Mouse (Mus musculus): ENCODE data around the gene Mfsd4a. TPM values are rescaled to one million over a fixed set of nuclear protein-coding genes. Genes with fewer than 3 reads are reported as not detected.

Gene Mfsd4a
- polyA plus RNA-seq, 1 experiment from 2014 or later, result 16.7 TPM

- 71% methylated on average over 2 of the region's 2 CpGs for WGBS
- no peak overlapping the region for H3K27ac ChIP-seq (replicated peaks)
These were observed 84.1 kb downstream of the Mfsd4a start for GRCm38 (mm10) chr1:131983806-131984205.

GRCm38 (mm10) chr1:131982907-131983306, 85.0 kb downstream of the Mfsd4a start:
- Histone ChIP-seq H3K9ac (ENCODE audit: low read length) (no peak overlapping the region), H3K4me1 (replicated peaks; ENCODE audit: control insufficient read depth, insufficient read depth) (no peaks in the 10 kb centered on the region), H3K36me3 (ENCODE audit: control insufficient read depth, insufficient read depth, low read length) (no peaks in the 10 kb centered on the region), H3K9me3 (ENCODE audit: control insufficient read depth, low read length) (no peaks in the 10 kb centered on the region), H3K4me2 (replicated peaks; ENCODE audit: low read depth) (no peak overlapping the region), H3K27ac (replicated peaks) (no peak overlapping the region), H3K4me3 (ENCODE audit: low read depth, low read length) (no peak overlapping the region), H3K27me3 (ENCODE audit: control insufficient read depth, insufficient read depth, low read length) (no peaks in the 10 kb centered on the region)
- TF ChIP-seq EP300 (optimal IDR thresholded peaks at IDR 0.05) (no peak), CTCF (IDR thresholded peaks at IDR 0.05; ENCODE audit: low read depth) (peak; percentile 98)
- WGBS, result 7% methylated on average over 5 of the region's 5 CpGs
- DNase-seq (ENCODE audit: low spot score), result peak; percentile 85
- peak; percentile 25 for ATAC-seq (ENCODE audit: low FRiP score, low TSS enrichment)

More at GRCm38 (mm10) chr1:131983806-131984205, 84.1 kb downstream of the Mfsd4a start:
- ATAC-seq (ENCODE audit: low FRiP score, low TSS enrichment) (no peak), DNase-seq (ENCODE audit: low spot score) (no peak)
- no peak for TF ChIP-seq EP300 (optimal IDR thresholded peaks at IDR 0.05)
- no peak for TF ChIP-seq CTCF (IDR thresholded peaks at IDR 0.05; ENCODE audit: low read depth)
- Histone ChIP-seq H3K4me2 (replicated peaks; ENCODE audit: low read depth) (no peak overlapping the region), H3K9me3 (ENCODE audit: control insufficient read depth, low read length) (no peaks in the 10 kb centered on the region), H3K4me1 (replicated peaks; ENCODE audit: control insufficient read depth, insufficient read depth) (no peaks in the 10 kb centered on the region), H3K4me3 (ENCODE audit: low read depth, low read length) (no peak overlapping the region), H3K36me3 (ENCODE audit: control insufficient read depth, insufficient read depth, low read length) (no peaks in the 10 kb centered on the region), H3K27me3 (ENCODE audit: control insufficient read depth, insufficient read depth, low read length) (no peaks in the 10 kb centered on the region), H3K9ac (ENCODE audit: low read length) (no peak overlapping the region)

GRCm38 (mm10) chr1:131981378-131982013, 86.4 kb downstream of the Mfsd4a start:
- Histone ChIP-seq H3K4me1 (replicated peaks; ENCODE audit: control insufficient read depth, insufficient read depth) (no peaks in the 10 kb centered on the region), H3K27ac (replicated peaks) (no peak overlapping the region), H3K27me3 (ENCODE audit: control insufficient read depth, insufficient read depth, low read length) (no peaks in the 10 kb centered on the region), H3K4me2 (replicated peaks; ENCODE audit: low read depth) (no peak overlapping the region), H3K9ac (ENCODE audit: low read length) (no peak overlapping the region), H3K4me3 (ENCODE audit: low read depth, low read length) (no peak overlapping the region), H3K9me3 (ENCODE audit: control insufficient read depth, low read length) (no peaks in the 10 kb centered on the region), H3K36me3 (ENCODE audit: control insufficient read depth, insufficient read depth, low read length) (no peaks in the 10 kb centered on the region)
- 50% methylated on average over 12 of the region's 12 CpGs for WGBS
- peak; percentile 83 for DNase-seq (ENCODE audit: low spot score)
- ATAC-seq (ENCODE audit: low FRiP score, low TSS enrichment), result peak; percentile 51
- TF ChIP-seq EP300 (optimal IDR thresholded peaks at IDR 0.05) (no peak), CTCF (IDR thresholded peaks at IDR 0.05; ENCODE audit: low read depth) (peak; percentile 94)

- no peaks in the 10 kb centered on the region for H3K4me1 ChIP-seq (replicated peaks; ENCODE audit: control insufficient read depth, insufficient read depth)
- H3K36me3 ChIP-seq (ENCODE audit: control insufficient read depth, insufficient read depth, low read length), result no peaks in the 10 kb centered on the region
- TF ChIP-seq CTCF (IDR thresholded peaks at IDR 0.05; ENCODE audit: low read depth) (no peak), EP300 (optimal IDR thresholded peaks at IDR 0.05) (no peak)
- WGBS, result 52% methylated on average over 2 of the region's 2 CpGs
- no peak overlapping the region for H3K4me3 ChIP-seq (ENCODE audit: low read depth, low read length)
- no peak overlapping the region for H3K4me2 ChIP-seq (replicated peaks; ENCODE audit: low read depth)
- DNase-seq (ENCODE audit: low spot score) (no peak), ATAC-seq (ENCODE audit: low FRiP score, low TSS enrichment) (no peak)
- no peak overlapping the region for H3K9ac ChIP-seq (ENCODE audit: low read length)
- H3K27me3 ChIP-seq (ENCODE audit: control insufficient read depth, insufficient read depth, low read length), result no peaks in the 10 kb centered on the region
- H3K9me3 ChIP-seq (ENCODE audit: control insufficient read depth, low read length), result no peaks in the 10 kb centered on the region
- H3K27ac ChIP-seq (replicated peaks), result no peak overlapping the region
These were observed 87.4 kb downstream of the Mfsd4a start for GRCm38 (mm10) chr1:131980471-131980870.

- WGBS, result 71% methylated on average over 5 of the region's 5 CpGs
- peak overlapping the region; percentile 79 for H3K27ac ChIP-seq (replicated peaks)
These were observed 91.0 kb downstream of the Mfsd4a start for GRCm38 (mm10) chr1:131976886-131977285.

GRCm38 (mm10) chr1:131973991-131974390, 93.9 kb downstream of the Mfsd4a start:
- H3K9ac ChIP-seq (ENCODE audit: low read length), result no peak overlapping the region
- H3K27me3 ChIP-seq (ENCODE audit: control insufficient read depth, insufficient read depth, low read length), result no peaks in the 10 kb centered on the region
- TF ChIP-seq EP300 (optimal IDR thresholded peaks at IDR 0.05) (no peak), CTCF (IDR thresholded peaks at IDR 0.05; ENCODE audit: low read depth) (no peak)
- 41% methylated on average over 6 of the region's 6 CpGs for WGBS
- no peaks in the 10 kb centered on the region for H3K9me3 ChIP-seq (ENCODE audit: control insufficient read depth, low read length)
- no peak overlapping the region; the same call in 1 of the 2 replicates for H3K4me3 ChIP-seq (ENCODE audit: low read depth, low read length)
- peaks cover 3% of the 10 kb centered on the region; the same call in 1 of the 2 replicates for H3K4me1 ChIP-seq (replicated peaks; ENCODE audit: control insufficient read depth, insufficient read depth)
- ATAC-seq (ENCODE audit: low FRiP score, low TSS enrichment) (peak; percentile 89), DNase-seq (ENCODE audit: low spot score) (peak; percentile 80)
- H3K36me3 ChIP-seq (ENCODE audit: control insufficient read depth, insufficient read depth, low read length), result no peaks in the 10 kb centered on the region
- H3K4me2 ChIP-seq (replicated peaks; ENCODE audit: low read depth), result no peak overlapping the region
- H3K27ac ChIP-seq (replicated peaks), result peak overlapping the region; percentile 76

More at GRCm38 (mm10) chr1:131976886-131977285, 91.0 kb downstream of the Mfsd4a start:
- no peak for TF ChIP-seq EP300 (optimal IDR thresholded peaks at IDR 0.05)
- no peak for TF ChIP-seq CTCF (IDR thresholded peaks at IDR 0.05; ENCODE audit: low read depth)
- Histone ChIP-seq H3K9ac (ENCODE audit: low read length) (no peak overlapping the region), H3K4me3 (ENCODE audit: low read depth, low read length) (no peak overlapping the region), H3K4me2 (replicated peaks; ENCODE audit: low read depth) (no peak overlapping the region; the same call in 1 of the 2 replicates), H3K36me3 (ENCODE audit: control insufficient read depth, insufficient read depth, low read length) (no peaks in the 10 kb centered on the region), H3K4me1 (replicated peaks; ENCODE audit: control insufficient read depth, insufficient read depth) (peaks cover 3% of the 10 kb centered on the region; the same call in 1 of the 2 replicates), H3K27me3 (ENCODE audit: control insufficient read depth, insufficient read depth, low read length) (no peaks in the 10 kb centered on the region), H3K9me3 (ENCODE audit: control insufficient read depth, low read length) (no peaks in the 10 kb centered on the region)
- DNase-seq (ENCODE audit: low spot score), result peak; percentile 76
- peak; percentile 71 for ATAC-seq (ENCODE audit: low FRiP score, low TSS enrichment)

Other genes with a start within 250 kb of the Mfsd4a start
- 7.0 and 7.1 TPM in 2 replicates for gene Slc41a1, start 240.6 kb downstream of the Mfsd4a start, polyA plus RNA-seq (2015; fragmentation: Nextera tagmentation; extraction: Ambion mirVana)
- gene Rab29, start 200.8 kb downstream of the Mfsd4a start, polyA plus RNA-seq (2015; fragmentation: Nextera tagmentation; extraction: Ambion mirVana), result 21.4 and 21.6 TPM in 2 replicates
- 24.2 and 30.4 TPM in 2 replicates for gene Nucks1, start 157.5 kb downstream of the Mfsd4a start, polyA plus RNA-seq (2015; fragmentation: Nextera tagmentation; extraction: Ambion mirVana)
- gene Slc45a3, start 105.1 kb downstream of the Mfsd4a start, polyA plus RNA-seq (2015; fragmentation: Nextera tagmentation; extraction: Ambion mirVana), result 18.4 and 23.3 TPM in 2 replicates
- gene Elk4, start 60.5 kb downstream of the Mfsd4a start, polyA plus RNA-seq (2015; fragmentation: Nextera tagmentation; extraction: Ambion mirVana), result 13.8 and 14.3 TPM in 2 replicates
- gene Cdk18, start 71.6 kb upstream of the Mfsd4a start, polyA plus RNA-seq (2015; fragmentation: Nextera tagmentation; extraction: Ambion mirVana), result 9.7 and 14.5 TPM in 2 replicates
- 0.30 and 0.42 TPM in 2 replicates for gene Lemd1, start 123.4 kb upstream of the Mfsd4a start, polyA plus RNA-seq (2015; fragmentation: Nextera tagmentation; extraction: Ambion mirVana)
- 0.02 and 0.06 TPM in 2 replicates for gene AC124108.1, start 123.4 kb upstream of the Mfsd4a start, polyA plus RNA-seq (2015; fragmentation: Nextera tagmentation; extraction: Ambion mirVana)
- gene Gm10188, start 161.7 kb upstream of the Mfsd4a start, polyA plus RNA-seq (2015; fragmentation: Nextera tagmentation; extraction: Ambion mirVana), result 0.19 TPM in 1 of 2 replicates, not detected in the other
- 0.31 and 0.34 TPM in 2 replicates for gene Klhdc8a, start 230.6 kb upstream of the Mfsd4a start, polyA plus RNA-seq (2015; fragmentation: Nextera tagmentation; extraction: Ambion mirVana)
- gene Nuak2, start 248.1 kb upstream of the Mfsd4a start, polyA plus RNA-seq (2015; fragmentation: Nextera tagmentation; extraction: Ambion mirVana), result 4.5 and 6.2 TPM in 2 replicates